Mouse (Mus musculus) limb, embryonic 10.5 days (tissue): ENCODE measurements around the gene Prn. TPM values are rescaled to one million over a fixed set of nuclear protein-coding genes. Genes with fewer than 3 reads are reported as not detected.

ENCODE experiments used
- DNase-seq: peaks from one replicate; pipeline ENCODE4 v3.0.0-alpha.2; 2017; ENCODE audit warnings: low spot score
- H3K27ac ChIP-seq: fragments of 300-500 bp; sonication (generic); 2 replicates; pipeline ENCODE4 v1.5.1; 2016; ENCODE audit warnings: mild to moderate bottlenecking
- H3K27me3 ChIP-seq: fragments of 300-500 bp; sonication (generic); 2 replicates; pipeline ENCODE4 v1.6.1; 2016; ENCODE audit warnings: low read depth, mild to moderate bottlenecking; ENCODE audit not compliant: poor library complexity, severe bottlenecking
- H3K36me3 ChIP-seq: fragments of 300-500 bp; sonication (generic); 2 replicates; pipeline ENCODE4 v1.6.1; 2016; ENCODE audit warnings: mild to moderate bottlenecking, moderate library complexity
- H3K4me1 ChIP-seq: fragments of 300-500 bp; sonication (generic); 2 replicates; pipeline ENCODE4 v1.6.1; 2016
- H3K4me3 ChIP-seq: fragments of 300-500 bp; sonication (generic); 2 replicates; pipeline ENCODE4 v1.5.1; 2016; ENCODE audit warnings: mild to moderate bottlenecking, moderate library complexity
- H3K9me3 ChIP-seq: fragments of 300-500 bp; sonication (generic); replicated peaks from 2 replicates; pipeline ENCODE4 v1.6.1; 2016; ENCODE audit warnings: mild to moderate bottlenecking
- WGBS: fragments of 180-500 bp; shearing (Covaris S2); methylation state at CpG from one replicate; pipeline ENCODE4 v1.1.7; 2016; 5-methylcytosine and 5-hydroxymethylcytosine counted together
- polyA plus RNA-seq: library from polyadenylated mRNA; unstranded; fragments of >200 nt; fragmentation: Nextera tagmentation; extraction: Ambion mirVana; gene quantifications from 2 replicates; pipeline ENCODE4 v1.2.1, GENCODE M21; 2016

Gene Prn
- polyA plus RNA-seq, 1 experiment from 2014 or later, result not detected

GRCm38 (mm10) chr2:131910847-131911246 is 1.1 kb downstream of the Prn start:
- no peak overlapping the region for H3K27ac ChIP-seq
- WGBS, result 45% methylated on average over 2 of the region's 2 CpGs
- peaks cover 18% of the 10 kb centered on the region for H3K4me1 ChIP-seq
- H3K36me3 ChIP-seq, result no peaks in the 10 kb centered on the region
- no peaks in the 10 kb centered on the region for H3K9me3 ChIP-seq
- no peak overlapping the region for H3K4me3 ChIP-seq
- H3K27me3 ChIP-seq, result peaks cover 12% of the 10 kb centered on the region; the same call in 1 of the 2 replicates
- DNase-seq, result no peak

GRCm38 (mm10) chr2:131911341-131911740 is 1.6 kb downstream of the Prn start:
- Histone ChIP-seq H3K4me3 (no peak overlapping the region), H3K36me3 (no peaks in the 10 kb centered on the region), H3K27me3 (peaks cover 12% of the 10 kb centered on the region; the same call in 1 of the 2 replicates), H3K9me3 (no peaks in the 10 kb centered on the region), H3K4me1 (peaks cover 18% of the 10 kb centered on the region), H3K27ac (peak overlapping the region; percentile 36; the same call in 1 of the 2 replicates)
- WGBS, result 20% methylated on average over 4 of the region's 4 CpGs
- no peak for DNase-seq

GRCm38 (mm10) chr2:131912526-131913258 is 2.9 kb downstream of the Prn start:
- Histone ChIP-seq H3K27me3 (peaks cover 12% of the 10 kb centered on the region; the same call in 1 of the 2 replicates), H3K4me3 (no peak overlapping the region), H3K9me3 (no peaks in the 10 kb centered on the region), H3K36me3 (0 out of 2 replicates have a peak, but pooled peaks cover 3% of the 10 kb centered on the region), H3K27ac (no peak overlapping the region), H3K4me1 (peaks cover 18% of the 10 kb centered on the region)
- DNase-seq, result no peak
- WGBS, result 83% methylated on average over 8 of the region's 8 CpGs

- 71% methylated on average over 7 of the region's 7 CpGs for WGBS
- H3K36me3 ChIP-seq, result peaks cover 4% of the 10 kb centered on the region; the same call in 1 of the 2 replicates
- no peak overlapping the region for H3K27ac ChIP-seq
- no peak for DNase-seq
- H3K9me3 ChIP-seq, result no peaks in the 10 kb centered on the region
- H3K27me3 ChIP-seq, result no peaks in the 10 kb centered on the region
- H3K4me3 ChIP-seq, result no peak overlapping the region
- H3K4me1 ChIP-seq, result no peaks in the 10 kb centered on the region
These were observed 22.6 kb downstream of the Prn start for GRCm38 (mm10) chr2:131932275-131932902.

GRCm38 (mm10) chr2:131933013-131933412 is 23.3 kb downstream of the Prn start:
- H3K4me3 ChIP-seq, result no peak overlapping the region
- H3K4me1 ChIP-seq, result no peaks in the 10 kb centered on the region
- 52% methylated on average over 6 of the region's 6 CpGs for WGBS
- no peak for DNase-seq
- no peaks in the 10 kb centered on the region for H3K27me3 ChIP-seq
- peaks cover 4% of the 10 kb centered on the region; the same call in 1 of the 2 replicates for H3K36me3 ChIP-seq
- H3K9me3 ChIP-seq, result no peaks in the 10 kb centered on the region
- H3K27ac ChIP-seq, result no peak overlapping the region

GRCm38 (mm10) chr2:131933598-131933997 is 23.8 kb downstream of the Prn start:
- WGBS, result 74% methylated on average over 3 of the region's 3 CpGs
- no peaks in the 10 kb centered on the region for H3K27me3 ChIP-seq
- no peaks in the 10 kb centered on the region for H3K4me1 ChIP-seq
- H3K9me3 ChIP-seq, result no peaks in the 10 kb centered on the region
- DNase-seq, result no peak
- no peak overlapping the region for H3K4me3 ChIP-seq
- H3K27ac ChIP-seq, result no peak overlapping the region
- H3K36me3 ChIP-seq, result peaks cover 4% of the 10 kb centered on the region; the same call in 1 of the 2 replicates

- no peaks in the 10 kb centered on the region for H3K27me3 ChIP-seq
- no peaks in the 10 kb centered on the region for H3K4me1 ChIP-seq
- peaks cover 4% of the 10 kb centered on the region; the same call in 1 of the 2 replicates for H3K36me3 ChIP-seq
- DNase-seq, result no peak
- 83% methylated on average over 2 of the region's 2 CpGs for WGBS
- no peak overlapping the region for H3K4me3 ChIP-seq
- no peak overlapping the region for H3K27ac ChIP-seq
- no peaks in the 10 kb centered on the region for H3K9me3 ChIP-seq
These were observed 24.5 kb downstream of the Prn start for GRCm38 (mm10) chr2:131934243-131934642.

GRCm38 (mm10) chr2:131935390-131936105 is 25.8 kb downstream of the Prn start:
- no peaks in the 10 kb centered on the region for H3K9me3 ChIP-seq
- no peaks in the 10 kb centered on the region for H3K27me3 ChIP-seq
- 82% methylated on average over 10 of the region's 10 CpGs for WGBS
- no peak overlapping the region for H3K27ac ChIP-seq
- H3K36me3 ChIP-seq, result peaks cover 4% of the 10 kb centered on the region; the same call in 1 of the 2 replicates
- H3K4me1 ChIP-seq, result no peaks in the 10 kb centered on the region
- no peak overlapping the region for H3K4me3 ChIP-seq
- DNase-seq, result no peak

GRCm38 (mm10) chr2:131936410-131936809 is 26.7 kb downstream of the Prn start:
- Histone ChIP-seq H3K27me3 (no peaks in the 10 kb centered on the region), H3K27ac (no peak overlapping the region), H3K9me3 (no peaks in the 10 kb centered on the region), H3K4me3 (no peak overlapping the region), H3K4me1 (no peaks in the 10 kb centered on the region), H3K36me3 (peaks cover 4% of the 10 kb centered on the region; the same call in 1 of the 2 replicates)
- WGBS, result 95% methylated on average over 10 of the region's 10 CpGs
- DNase-seq, result no peak

GRCm38 (mm10) chr2:131939404-131940111 is 29.8 kb downstream of the Prn start:
- Histone ChIP-seq H3K27me3 (no peaks in the 10 kb centered on the region), H3K27ac (no peak overlapping the region), H3K4me1 (no peaks in the 10 kb centered on the region), H3K36me3 (peaks cover 4% of the 10 kb centered on the region; the same call in 1 of the 2 replicates), H3K4me3 (no peak overlapping the region), H3K9me3 (no peaks in the 10 kb centered on the region)
- DNase-seq, result peak; percentile 54
- 37% methylated on average over 8 of the region's 8 CpGs for WGBS

GRCm38 (mm10) chr2:131940506-131940905 is 30.7 kb downstream of the Prn start:
- no peaks in the 10 kb centered on the region for H3K27me3 ChIP-seq
- no peak overlapping the region for H3K4me3 ChIP-seq
- 82% methylated on average over 3 of the region's 3 CpGs for WGBS
- H3K27ac ChIP-seq, result no peak overlapping the region
- H3K9me3 ChIP-seq, result no peaks in the 10 kb centered on the region
- no peaks in the 10 kb centered on the region for H3K4me1 ChIP-seq
- no peak for DNase-seq
- peaks cover 4% of the 10 kb centered on the region; the same call in 1 of the 2 replicates for H3K36me3 ChIP-seq

GRCm38 (mm10) chr2:131941501-131941900 is 31.7 kb downstream of the Prn start:
- no peaks in the 10 kb centered on the region for H3K27me3 ChIP-seq
- 84% methylated on average over 6 of the region's 6 CpGs for WGBS
- H3K9me3 ChIP-seq, result no peaks in the 10 kb centered on the region
- H3K4me1 ChIP-seq, result no peaks in the 10 kb centered on the region
- no peak overlapping the region for H3K4me3 ChIP-seq
- H3K36me3 ChIP-seq, result peaks cover 2% of the 10 kb centered on the region; the same call in 1 of the 2 replicates
- no peak for DNase-seq
- no peak overlapping the region for H3K27ac ChIP-seq
